Mouse (Mus musculus): Measurements from ENCODE around the gene Vpreb2. TPM values are rescaled to one million over a fixed set of nuclear protein-coding genes. Genes with fewer than 3 reads are reported as not detected.

Vpreb2 gene
- not detected in 2 replicates for polyA plus RNA-seq (2012; rRNA removed)

- TF ChIP-seq CTCF (IDR thresholded peaks at IDR 0.05; ENCODE audit: insufficient read depth, low read length) (no peak), POLR2A (IDR thresholded peaks at IDR 0.05; ENCODE audit: borderline replicate concordance, extremely low read depth, low read depth, low read length) (no peak)
- no peak for DNase-seq
- Histone ChIP-seq H3K4me3 (replicated peaks; ENCODE audit: extremely low read depth, low read depth, low read length) (no peak within 1 kb of the TSS), H3K4me1 (ENCODE audit: control insufficient read depth, insufficient read depth, low read length) (no peaks in the 10 kb centered on the region)
- WGBS, result 56% methylated on average over 1 of the region's 1 CpGs
Measured at GRCm38 (mm10) chr16:17980128-17980527, at the start of gene Vpreb2. Gene Vpreb2, plus strand, starts transcription at chr16:17980428.

DNA sequence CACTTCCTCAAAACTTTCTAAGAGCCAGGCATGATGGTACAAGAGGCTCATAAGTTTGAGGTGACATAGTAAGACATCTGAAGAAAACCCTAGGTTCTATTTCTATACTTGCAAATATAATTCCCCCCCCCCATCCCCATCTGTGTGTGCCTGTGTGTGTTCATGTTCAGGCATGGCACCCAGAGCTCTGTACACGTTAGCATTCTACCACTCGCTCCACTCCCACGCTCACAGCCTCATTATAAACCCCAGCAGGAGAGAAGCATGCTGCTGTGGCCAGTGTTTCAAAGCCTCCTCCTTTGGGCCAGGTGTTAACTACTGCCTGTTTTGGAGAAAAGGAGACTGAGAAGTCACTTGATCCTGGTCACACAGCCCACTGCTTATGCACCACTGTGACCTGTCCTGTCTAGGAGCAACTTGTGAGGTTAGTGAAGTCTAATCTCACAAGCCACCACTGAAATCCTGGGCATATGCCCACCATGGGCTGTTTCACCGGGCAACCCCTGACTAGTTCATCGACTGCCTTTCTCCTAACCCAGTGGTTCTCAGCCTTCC, 48.2 kb upstream of the Vpreb2 start:
- H3K4me1 ChIP-seq (ENCODE audit: control insufficient read depth, insufficient read depth, low read length), result no peaks in the 10 kb centered on the region
- WGBS, result 74% methylated on average over 5 of the region's 5 CpGs
- no peak for DNase-seq
- TF ChIP-seq POLR2A (IDR thresholded peaks at IDR 0.05; ENCODE audit: borderline replicate concordance, extremely low read depth, low read depth, low read length), result no peak
- TF ChIP-seq CTCF (IDR thresholded peaks at IDR 0.05; ENCODE audit: insufficient read depth, low read length), result no peak
- no peak overlapping the region for H3K4me3 ChIP-seq (replicated peaks; ENCODE audit: extremely low read depth, low read depth, low read length)

DNA sequence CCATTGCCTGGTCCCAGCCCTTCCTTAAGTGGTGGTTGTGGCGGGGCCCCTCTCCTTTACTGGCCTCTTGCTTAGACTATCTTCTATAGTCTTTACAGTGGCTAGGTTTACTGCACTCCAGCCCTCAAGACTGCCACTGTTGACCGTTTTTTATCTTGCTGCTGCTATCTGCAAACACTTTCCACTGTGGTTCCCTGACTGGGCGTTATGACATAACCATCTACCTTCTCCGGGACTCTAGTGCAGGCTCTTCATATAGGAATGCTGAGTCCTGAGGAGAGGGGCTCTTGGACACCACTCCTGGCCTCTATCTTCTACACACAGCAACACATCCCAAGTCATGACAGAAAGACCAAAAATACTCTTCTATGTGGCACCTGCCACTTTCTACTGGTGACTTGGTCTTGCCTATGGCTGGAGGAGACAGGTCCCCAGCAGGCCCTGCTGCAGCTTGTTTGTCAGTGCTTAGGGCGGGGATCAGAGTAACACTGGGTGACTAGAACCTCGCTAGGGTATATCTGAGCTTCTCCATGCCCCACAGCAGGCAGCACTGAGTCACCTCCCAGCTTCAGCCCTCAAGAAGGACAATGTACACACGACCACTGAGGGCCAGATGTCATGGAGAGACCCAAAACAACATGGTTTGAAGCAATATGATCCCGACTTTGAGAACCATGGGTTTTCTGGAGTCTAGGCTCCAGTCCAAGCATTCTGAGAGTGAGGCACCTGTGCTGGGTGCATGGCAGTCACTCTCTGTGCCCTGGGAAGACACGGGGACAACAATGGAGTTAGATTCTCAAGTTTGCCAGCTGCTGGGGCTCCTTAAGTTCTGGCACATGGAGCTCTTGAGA, 46.4 kb upstream of the Vpreb2 start:
- WGBS, result 62% methylated on average over 9 of the region's 9 CpGs
- DNase-seq, result no peak
- H3K4me1 ChIP-seq (ENCODE audit: control insufficient read depth, insufficient read depth, low read length), result no peaks in the 10 kb centered on the region
- TF ChIP-seq CTCF (IDR thresholded peaks at IDR 0.05; ENCODE audit: insufficient read depth, low read length) (no peak), POLR2A (IDR thresholded peaks at IDR 0.05; ENCODE audit: borderline replicate concordance, extremely low read depth, low read depth, low read length) (no peak)
- H3K4me3 ChIP-seq (replicated peaks; ENCODE audit: extremely low read depth, low read depth, low read length), result no peak overlapping the region

DNA sequence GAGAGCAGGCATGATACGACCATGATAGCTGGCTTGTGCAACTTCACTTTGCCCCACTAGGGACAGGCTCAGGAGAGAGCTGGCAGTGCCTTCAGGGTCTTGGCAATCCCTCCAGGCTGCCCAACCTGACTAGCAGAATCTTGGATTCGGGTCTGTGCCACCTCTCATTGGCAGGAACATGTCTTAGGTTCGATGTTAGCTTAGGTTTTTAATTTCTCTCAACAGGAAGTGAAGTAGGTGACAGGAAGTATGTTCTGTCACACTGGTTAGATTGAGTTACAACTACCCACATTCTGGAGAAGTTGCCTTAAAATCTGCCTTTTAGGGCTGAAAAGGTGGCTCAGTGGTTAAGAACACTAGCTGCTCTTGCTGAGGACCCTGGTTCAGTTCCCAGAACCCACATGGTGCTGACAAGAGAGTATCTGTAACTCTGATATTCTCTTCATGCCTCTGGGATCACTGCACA, 45.8 kb upstream of the Vpreb2 start:
- WGBS, result 35% methylated on average over 3 of the region's 3 CpGs
- TF ChIP-seq CTCF (IDR thresholded peaks at IDR 0.05; ENCODE audit: insufficient read depth, low read length) (no peak), POLR2A (IDR thresholded peaks at IDR 0.05; ENCODE audit: borderline replicate concordance, extremely low read depth, low read depth, low read length) (no peak)
- no peak overlapping the region for H3K4me3 ChIP-seq (replicated peaks; ENCODE audit: extremely low read depth, low read depth, low read length)
- H3K4me1 ChIP-seq (ENCODE audit: control insufficient read depth, insufficient read depth, low read length), result no peaks in the 10 kb centered on the region
- no peak for DNase-seq

GRCm38 (mm10) chr16:17936776-17937175, 43.5 kb upstream of the Vpreb2 start:
- 66% methylated on average over 10 of the region's 10 CpGs for WGBS
- no peak for DNase-seq
- Histone ChIP-seq H3K4me3 (replicated peaks; ENCODE audit: extremely low read depth, low read depth, low read length) (no peak overlapping the region), H3K4me1 (ENCODE audit: control insufficient read depth, insufficient read depth, low read length) (no peaks in the 10 kb centered on the region)
- TF ChIP-seq POLR2A (IDR thresholded peaks at IDR 0.05; ENCODE audit: borderline replicate concordance, extremely low read depth, low read depth, low read length) (no peak), CTCF (IDR thresholded peaks at IDR 0.05; ENCODE audit: insufficient read depth, low read length) (no peak)

DNA sequence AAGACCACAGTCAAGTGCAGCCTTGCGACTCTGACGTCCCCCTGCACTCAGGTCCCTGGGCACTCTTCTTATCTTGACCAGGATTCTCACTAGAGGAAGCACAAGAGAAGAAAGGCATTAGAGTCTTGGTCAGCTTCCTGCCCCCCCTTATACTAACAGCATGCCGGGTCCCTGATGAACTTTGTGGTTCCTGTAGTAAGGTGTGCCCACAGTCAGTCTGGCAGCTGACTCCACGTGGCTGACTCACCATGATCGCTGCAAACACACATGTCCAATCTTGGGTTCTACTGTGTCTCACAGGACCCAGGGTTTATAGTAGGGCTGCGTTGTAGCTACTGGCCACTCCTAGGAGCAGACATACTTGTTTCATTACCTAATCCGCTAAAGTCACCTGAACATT, 42.0 kb upstream of the Vpreb2 start:
- 44% methylated on average over 7 of the region's 7 CpGs for WGBS
- no peak for TF ChIP-seq CTCF (IDR thresholded peaks at IDR 0.05; ENCODE audit: insufficient read depth, low read length)
- TF ChIP-seq POLR2A (IDR thresholded peaks at IDR 0.05; ENCODE audit: borderline replicate concordance, extremely low read depth, low read depth, low read length), result no peak

DNA sequence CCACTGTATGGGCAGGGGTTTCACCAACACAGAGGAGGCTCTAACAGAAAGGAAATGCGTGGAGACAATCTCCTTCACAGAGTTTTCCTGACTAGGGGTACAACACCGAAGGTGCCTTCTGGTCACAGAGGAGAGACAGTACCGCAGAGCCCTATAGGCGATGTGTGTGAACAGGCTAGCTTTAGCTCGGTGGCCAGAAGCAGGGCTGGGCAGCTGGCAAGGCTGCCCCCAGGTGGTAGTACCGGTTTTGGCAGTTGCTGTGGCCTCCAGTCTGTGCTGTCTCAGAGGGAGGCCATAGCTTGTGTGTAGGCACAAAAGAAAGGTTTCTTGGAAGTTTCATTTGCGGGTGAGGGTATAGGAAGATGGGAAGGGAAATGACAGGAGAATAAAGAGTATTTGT, 41.4 kb upstream of the Vpreb2 start:
- TF ChIP-seq POLR2A (IDR thresholded peaks at IDR 0.05; ENCODE audit: borderline replicate concordance, extremely low read depth, low read depth, low read length), result no peak
- TF ChIP-seq CTCF (IDR thresholded peaks at IDR 0.05; ENCODE audit: insufficient read depth, low read length), result peak; percentile 83
- 12% methylated on average over 7 of the region's 7 CpGs for WGBS
- H3K4me3 ChIP-seq (replicated peaks; ENCODE audit: extremely low read depth, low read depth, low read length), result no peak overlapping the region
- H3K4me1 ChIP-seq (ENCODE audit: control insufficient read depth, insufficient read depth, low read length), result no peaks in the 10 kb centered on the region
- peak; percentile 77 for DNase-seq

More for the DNA sequence above, 42.0 kb upstream of the Vpreb2 start:
- no peak for DNase-seq
- Histone ChIP-seq H3K4me1 (ENCODE audit: control insufficient read depth, insufficient read depth, low read length) (no peaks in the 10 kb centered on the region), H3K4me3 (replicated peaks; ENCODE audit: extremely low read depth, low read depth, low read length) (no peak overlapping the region)

DNA sequence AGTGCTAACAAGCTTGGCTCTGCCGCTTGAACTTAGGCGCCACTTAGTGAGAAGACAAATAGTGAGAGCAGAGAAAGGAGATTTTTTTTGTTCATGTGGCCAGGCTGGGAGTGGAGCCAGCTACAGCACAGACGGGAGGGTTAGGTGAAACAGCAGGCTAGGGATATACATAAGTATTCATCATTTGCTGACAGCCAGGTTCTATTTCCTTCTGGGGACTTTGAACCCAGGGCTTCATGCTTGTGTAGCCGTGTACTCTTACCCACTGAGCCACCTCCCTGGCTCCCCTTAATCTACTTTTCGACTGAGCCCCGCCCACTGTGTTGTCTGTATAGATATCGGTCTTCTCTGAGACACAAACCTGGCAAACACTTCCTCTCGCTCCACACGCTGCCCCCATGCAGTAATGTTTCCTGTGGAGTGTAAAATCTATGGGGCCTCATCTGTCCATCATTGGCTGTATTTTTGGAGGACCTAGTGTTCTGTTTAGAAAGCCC, 40.9 kb upstream of the Vpreb2 start:
- TF ChIP-seq CTCF (IDR thresholded peaks at IDR 0.05; ENCODE audit: insufficient read depth, low read length), result no peak
- no peak for TF ChIP-seq POLR2A (IDR thresholded peaks at IDR 0.05; ENCODE audit: borderline replicate concordance, extremely low read depth, low read depth, low read length)
- WGBS, result 25% methylated on average over 9 of the region's 9 CpGs
- no peak for DNase-seq

DNA sequence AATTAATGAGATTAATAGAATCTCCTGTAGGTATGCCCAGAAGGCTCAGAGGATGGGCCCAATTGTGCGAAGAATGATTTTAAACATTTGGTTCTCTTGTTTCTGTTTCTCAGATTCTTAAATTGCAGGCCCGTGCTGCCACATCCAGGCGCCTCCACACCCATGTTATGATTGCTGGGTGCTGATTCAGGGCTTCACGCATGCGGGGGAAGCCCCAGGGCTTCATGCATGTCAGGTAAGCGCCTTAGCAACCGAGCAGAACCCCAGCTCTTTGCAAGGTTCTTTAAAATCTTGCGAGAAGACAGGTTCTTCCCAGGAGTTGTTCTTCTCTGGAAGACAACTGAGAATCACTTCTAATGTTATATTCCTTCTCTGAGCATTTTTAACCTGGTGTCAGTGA, 36.8 kb upstream of the Vpreb2 start:
- no peak for TF ChIP-seq POLR2A (IDR thresholded peaks at IDR 0.05; ENCODE audit: borderline replicate concordance, extremely low read depth, low read depth, low read length)
- no peak for TF ChIP-seq CTCF (IDR thresholded peaks at IDR 0.05; ENCODE audit: insufficient read depth, low read length)
- H3K4me1 ChIP-seq (ENCODE audit: control insufficient read depth, insufficient read depth, low read length), result no peaks in the 10 kb centered on the region
- DNase-seq, result no peak
- H3K4me3 ChIP-seq (replicated peaks; ENCODE audit: extremely low read depth, low read depth, low read length), result no peak overlapping the region
- WGBS, result 66% methylated on average over 8 of the region's 8 CpGs

More for the DNA sequence above, 40.9 kb upstream of the Vpreb2 start:
- no peaks in the 10 kb centered on the region for H3K4me1 ChIP-seq (ENCODE audit: control insufficient read depth, insufficient read depth, low read length)
- H3K4me3 ChIP-seq (replicated peaks; ENCODE audit: extremely low read depth, low read depth, low read length), result no peak overlapping the region

All from lung, adult 2 months (tissue).